Mouse (Mus musculus) limb, embryonic 14.5 days (tissue): ENCODE measurements at regions not wholly inside any gene's neighbourhood (a gene's known extent, or its start where the extent isn't known, plus 50 kb on each side); places are given as distances from the start of the nearest gene placed in this dataset.
"Not testable (repeated sequence)": the region's sequence is repeated elsewhere in the genome, so short reads cannot be mapped to it uniquely, and the experiment has no call there.

ENCODE experiments used
- ATAC-seq: fragments of 200-750 bp; cut with Nextera tagmentation; 2 replicates; pipeline ENCODE4 v1.8.0; 2017; ENCODE audit warnings: low read depth, moderate number of reproducible peaks, moderate TSS enrichment; ENCODE audit not compliant: low FRiP score
- DNase-seq: peaks from one replicate; pipeline ENCODE4 v3.0.0-alpha.2; 2015; ENCODE audit warnings: low spot score
- H3K27ac ChIP-seq: fragments of 300-500 bp; sonication (generic); replicated peaks from 2 replicates; pipeline ENCODE4 v1.5.1; 2014; ENCODE audit warnings: low read depth, mild to moderate bottlenecking, low read length, moderate library complexity, mixed read lengths
- H3K27me3 ChIP-seq: fragments of 300-500 bp; sonication (generic); 2 replicates; pipeline ENCODE4 v1.6.1; 2014; ENCODE audit warnings: low read length, mixed read lengths; ENCODE audit not compliant: control insufficient read depth, insufficient read depth
- H3K36me3 ChIP-seq: fragments of 300-500 bp; sonication (generic); 2 replicates; pipeline ENCODE4 v1.6.1; 2014; ENCODE audit warnings: mild to moderate bottlenecking, low read length, moderate library complexity, mixed read lengths; ENCODE audit not compliant: control insufficient read depth, insufficient read depth
- H3K4me1 ChIP-seq: fragments of 300-500 bp; sonication (generic); 2 replicates; pipeline ENCODE4 v1.6.1; 2014; ENCODE audit warnings: antibody characterized with exemption, low read length, mixed read lengths; ENCODE audit not compliant: control insufficient read depth, insufficient read depth
- H3K4me2 ChIP-seq: fragments of 300-500 bp; sonication (generic); replicated peaks from 2 replicates; pipeline ENCODE4 v1.6.1; 2014; ENCODE audit warnings: low read depth, mild to moderate bottlenecking, low read length, moderate library complexity; ENCODE audit not compliant: severe bottlenecking
- H3K4me3 ChIP-seq: fragments of 300-500 bp; sonication (generic); replicated peaks from 2 replicates; pipeline ENCODE4 v1.5.1; 2014; ENCODE audit warnings: low read length
- H3K9ac ChIP-seq: fragments of 300-500 bp; sonication (generic); 2 replicates; pipeline ENCODE4 v1.6.1; 2014; ENCODE audit warnings: mild to moderate bottlenecking, low read depth, low read length, moderate library complexity; ENCODE audit not compliant: severe bottlenecking
- H3K9me3 ChIP-seq: fragments of 300-500 bp; sonication (generic); 2 replicates; pipeline ENCODE4 v1.6.1; 2016; ENCODE audit warnings: low read length; ENCODE audit not compliant: control insufficient read depth
- POLR2A ChIP-seq: fragments of 200-500 bp; IDR thresholded peaks from 2 replicates; pipeline ENCODE4 v1.8.0; 2012; ENCODE audit warnings: inconsistent platforms, mild to moderate bottlenecking, moderate library complexity, borderline replicate concordance; ENCODE audit not compliant: insufficient read depth, insufficient read length; ENCODE audit errors: extremely low read depth
- WGBS: fragments of 180-500 bp; shearing (Covaris S2); extraction: QIAGEN DNeasy Blood & Tissue Kit; methylation state at CpG from one replicate; pipeline ENCODE4 v1.1.7; 2014; 5-methylcytosine and 5-hydroxymethylcytosine counted together

GRCm38 (mm10) chr10:27761402-27761801 lies 141.8 kb upstream of the Lama2 start:
- under 1% methylated on average over 3 of the region's 3 CpGs for WGBS
- no peak overlapping the region for H3K4me3 ChIP-seq
- DNase-seq (peak; percentile 58), ATAC-seq (no peak)
- no peak for TF ChIP-seq POLR2A
- no peaks in the 10 kb centered on the region for H3K36me3 ChIP-seq
- H3K4me2 ChIP-seq, result no peak overlapping the region
- H3K9ac ChIP-seq, result no peak overlapping the region
- H3K27ac ChIP-seq, result no peak overlapping the region
- H3K27me3 ChIP-seq, result no peaks in the 10 kb centered on the region
- H3K9me3 ChIP-seq, result no peaks in the 10 kb centered on the region
- no peaks in the 10 kb centered on the region for H3K4me1 ChIP-seq

- Histone ChIP-seq H3K4me3 (no peak overlapping the region), H3K27me3 (no peaks in the 10 kb centered on the region), H3K27ac (no peak overlapping the region), H3K9ac (no peak overlapping the region), H3K4me2 (no peak overlapping the region), H3K4me1 (no peaks in the 10 kb centered on the region), H3K9me3 (no peaks in the 10 kb centered on the region), H3K36me3 (no peaks in the 10 kb centered on the region)
- DNase-seq (peak; percentile 66), ATAC-seq (peak; percentile 47; the same call in 1 of the 2 replicates)
- no peak for TF ChIP-seq POLR2A
- 25% methylated on average over 1 of the region's 1 CpGs for WGBS
These were observed 182.8 kb upstream of the Lama2 start for GRCm38 (mm10) chr10:27802368-27802767.

- ATAC-seq (peak; percentile 55; the same call in 1 of the 2 replicates), DNase-seq (peak; percentile 36)
- H3K4me2 ChIP-seq, result no peak overlapping the region
- H3K9ac ChIP-seq, result no peak overlapping the region
- H3K9me3 ChIP-seq, result no peaks in the 10 kb centered on the region
- no peaks in the 10 kb centered on the region for H3K36me3 ChIP-seq
- H3K4me1 ChIP-seq, result no peaks in the 10 kb centered on the region
- H3K27ac ChIP-seq, result no peak overlapping the region
- 57% methylated on average over 2 of the region's 2 CpGs for WGBS
- TF ChIP-seq POLR2A, result no peak
- H3K27me3 ChIP-seq, result no peaks in the 10 kb centered on the region
- no peak overlapping the region for H3K4me3 ChIP-seq
These were observed 190.0 kb upstream of the Lama2 start for GRCm38 (mm10) chr10:27809539-27809938.

- not testable (repeated sequence) for H3K4me3 ChIP-seq, H3K27me3 ChIP-seq, ATAC-seq, H3K36me3 ChIP-seq, H3K27ac ChIP-seq, H3K4me1 ChIP-seq, H3K4me2 ChIP-seq, DNase-seq, H3K9ac ChIP-seq, H3K9me3 ChIP-seq
- WGBS, result 96% methylated on average over 4 of the region's 9 CpGs
These were observed 206.1 kb upstream of the Lama2 start for GRCm38 (mm10) chr10:27825671-27826070.

GRCm38 (mm10) chr10:27828346-27828745 lies 208.8 kb upstream of the Lama2 start:
- Histone ChIP-seq H3K27ac (no peak overlapping the region), H3K27me3 (no peaks in the 10 kb centered on the region), H3K9ac (no peak overlapping the region), H3K4me1 (no peaks in the 10 kb centered on the region), H3K36me3 (no peaks in the 10 kb centered on the region), H3K4me2 (no peak overlapping the region), H3K9me3 (no peaks in the 10 kb centered on the region), H3K4me3 (no peak overlapping the region)
- DNase-seq, result no peak
- WGBS, result 86% methylated on average over 1 of the region's 1 CpGs
- TF ChIP-seq POLR2A, result no peak
- no peak for ATAC-seq

- 88% methylated on average over 1 of the region's 1 CpGs for WGBS
These were observed 219.1 kb upstream of the Lama2 start for GRCm38 (mm10) chr10:27838666-27839065.

More at GRCm38 (mm10) chr10:27838666-27839065, 219.1 kb upstream of the Lama2 start:
- Histone ChIP-seq H3K4me3 (no peak overlapping the region), H3K4me1 (no peaks in the 10 kb centered on the region), H3K27ac (no peak overlapping the region), H3K36me3 (no peaks in the 10 kb centered on the region), H3K9me3 (no peaks in the 10 kb centered on the region), H3K4me2 (no peak overlapping the region), H3K27me3 (no peaks in the 10 kb centered on the region), H3K9ac (no peak overlapping the region)
- no peak for DNase-seq
- no peak for TF ChIP-seq POLR2A
- ATAC-seq, result no peak
